Mouse (Mus musculus) spleen, adult 2 months (tissue): ENCODE measurements around the gene Rbpj.

ENCODE experiments used
- CTCF ChIP-seq: fragments of 200-500 bp; IDR thresholded peaks from 2 replicates; pipeline ENCODE4 v1.5.1; 2011; ENCODE audit warnings: mild to moderate bottlenecking, inconsistent platforms; ENCODE audit not compliant: insufficient read depth, insufficient read length, insufficient replicate concordance; ENCODE audit errors: extremely low read depth
- POLR2A ChIP-seq: fragments of 200-500 bp; IDR thresholded peaks from 2 replicates; pipeline ENCODE4 v1.6.1; 2011; ENCODE audit warnings: low read depth, low read length, inconsistent platforms

DNA sequence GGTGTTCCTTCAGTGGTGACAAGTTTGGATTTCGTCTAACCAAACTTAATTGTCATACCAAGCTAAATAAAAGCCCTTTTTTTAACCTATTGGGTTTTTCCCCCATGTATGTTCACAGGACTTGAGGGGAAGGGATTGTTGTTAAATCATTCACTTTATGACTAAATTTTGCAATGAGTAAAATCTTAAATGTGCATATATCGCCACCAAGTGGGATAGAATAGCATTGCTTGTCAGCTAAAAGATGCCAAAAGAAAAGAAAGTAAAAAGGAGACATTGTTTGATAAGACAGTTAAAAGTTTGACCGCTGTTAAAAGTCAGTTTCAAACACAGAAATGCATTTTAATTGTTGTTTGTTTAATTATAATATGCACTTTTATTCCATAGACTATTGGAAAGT lies 172.7 kb downstream of the Rbpj start:
- no peak for TF ChIP-seq CTCF
- no peak for TF ChIP-seq POLR2A
